Mouse (Mus musculus) liver, embryonic 11.5 days (tissue): ENCODE measurements around the gene Sept4. TPM values are rescaled to one million over a fixed set of nuclear protein-coding genes. Genes with fewer than 3 reads are reported as not detected.

Source experiments
- ATAC-seq: fragments of 200-750 bp; cut with Nextera tagmentation; replicated peaks from 2 replicates; pipeline ENCODE4 v1.8.0; 2017; ENCODE audit warnings: moderate number of reproducible peaks, mild to moderate bottlenecking, moderate TSS enrichment, moderate library complexity; ENCODE audit not compliant: low FRiP score
- DNase-seq: peaks from one replicate; pipeline ENCODE4 v3.0.0-alpha.2; 2017; ENCODE audit warnings: low spot score
- H3K27ac ChIP-seq: fragments of 300-500 bp; sonication (generic); 2 replicates; pipeline ENCODE4 v1.5.1; 2014; ENCODE audit warnings: mild to moderate bottlenecking, low read depth, low read length, control low read depth
- H3K27me3 ChIP-seq: fragments of 300-500 bp; sonication (generic); replicated peaks from 2 replicates; pipeline ENCODE4 v1.6.1; 2014; ENCODE audit warnings: low read length, mixed read lengths; ENCODE audit not compliant: control insufficient read depth, insufficient read depth
- H3K36me3 ChIP-seq: fragments of 300-500 bp; sonication (generic); 2 replicates; pipeline ENCODE4 v1.6.1; 2014; ENCODE audit warnings: mild to moderate bottlenecking, low read length, moderate library complexity, mixed read lengths; ENCODE audit not compliant: control insufficient read depth, insufficient read depth
- H3K4me1 ChIP-seq: fragments of 300-500 bp; sonication (generic); replicated peaks from 2 replicates; pipeline ENCODE4 v1.6.1; 2014; ENCODE audit warnings: low read length, mixed read lengths; ENCODE audit not compliant: control insufficient read depth, insufficient read depth
- H3K4me2 ChIP-seq: fragments of 300-500 bp; sonication (generic); 2 replicates; pipeline ENCODE4 v1.6.1; 2014; ENCODE audit warnings: mild to moderate bottlenecking, control low read depth, moderate library complexity
- H3K4me3 ChIP-seq: fragments of 300-500 bp; sonication (generic); 2 replicates; pipeline ENCODE4 v1.5.1; 2014; ENCODE audit warnings: low read depth, low read length, control low read depth
- H3K9ac ChIP-seq: fragments of 300-500 bp; sonication (generic); 2 replicates; pipeline ENCODE4 v1.6.1; 2014; ENCODE audit warnings: low read depth, low read length, control low read depth
- H3K9me3 ChIP-seq: fragments of 300-500 bp; sonication (generic); 2 replicates; pipeline ENCODE4 v1.6.1; 2016; ENCODE audit warnings: low read length, inconsistent platforms, mixed read lengths; ENCODE audit not compliant: control insufficient read depth
- WGBS: fragments of 180-500 bp; shearing (Covaris S2); extraction: QIAGEN DNeasy Blood & Tissue Kit; methylation state at CpG from one replicate; pipeline ENCODE4 v1.1.7; 2014; 5-methylcytosine and 5-hydroxymethylcytosine counted together
- polyA plus RNA-seq: library from polyadenylated mRNA; unstranded; fragments of >200 nt; fragmentation: Nextera tagmentation; extraction: Ambion mirVana; gene quantifications from 2 replicates; pipeline ENCODE4 v1.2.1, GENCODE M21; 2014

Gene Sept4
- polyA plus RNA-seq, 1 experiment from 2014 or later = 12.8 TPM

- Histone ChIP-seq H3K27me3 (no peaks in the 10 kb centered on the region), H3K4me1 (no peaks in the 10 kb centered on the region), H3K4me2 (no peak overlapping the region), H3K9ac (no peak overlapping the region), H3K9me3 (no peaks in the 10 kb centered on the region), H3K4me3 (no peak overlapping the region), H3K27ac (no peak overlapping the region), H3K36me3 (peaks cover 80% of the 10 kb centered on the region)
- ATAC-seq (no peak), DNase-seq (no peak)
- WGBS = 92% methylated on average over 9 of the region's 9 CpGs
Measured at GRCm38 (mm10) chr11:87602234-87602633, 33.5 kb downstream of the Sept4 start.

DNA sequence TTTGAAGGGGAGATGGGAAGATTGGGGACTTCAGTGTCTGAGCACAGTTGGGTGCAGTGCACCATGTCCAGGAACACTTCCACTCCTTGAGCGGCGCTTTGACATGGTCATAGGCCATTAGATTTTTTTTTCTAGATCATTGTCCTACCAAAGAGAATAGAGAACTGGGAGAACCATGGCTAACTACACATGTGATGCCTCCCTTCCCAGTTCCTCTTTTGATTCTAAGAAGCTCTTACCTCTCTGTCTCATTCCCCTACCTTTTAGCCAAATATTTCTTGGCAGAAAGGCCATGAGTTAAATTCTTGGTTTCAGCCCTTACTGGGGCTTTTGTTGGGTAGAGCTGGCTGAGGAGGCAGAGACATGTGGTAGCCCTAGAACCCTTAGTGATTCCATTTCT, 34.9 kb downstream of the Sept4 start:
- Histone ChIP-seq H3K27me3 (no peaks in the 10 kb centered on the region), H3K27ac (no peak overlapping the region), H3K36me3 (peaks cover 79% of the 10 kb centered on the region), H3K4me2 (no peak overlapping the region), H3K4me1 (no peaks in the 10 kb centered on the region), H3K9me3 (no peaks in the 10 kb centered on the region), H3K4me3 (no peak overlapping the region), H3K9ac (no peak overlapping the region)
- DNase-seq (no peak), ATAC-seq (no peak)
- WGBS = 93% methylated on average over 2 of the region's 2 CpGs

GRCm38 (mm10) chr11:87609264-87609663, 40.6 kb downstream of the Sept4 start:
- H3K36me3 ChIP-seq = peaks cover 62% of the 10 kb centered on the region
- H3K9ac ChIP-seq = no peak overlapping the region
- no peaks in the 10 kb centered on the region for H3K4me1 ChIP-seq

GRCm38 (mm10) chr11:87611547-87611946, 42.8 kb downstream of the Sept4 start:
- H3K27ac ChIP-seq = no peak overlapping the region
- DNase-seq (no peak), ATAC-seq (no peak)
- WGBS = 91% methylated on average over 9 of the region's 9 CpGs
- H3K4me2 ChIP-seq = no peak overlapping the region
- no peak overlapping the region for H3K4me3 ChIP-seq
- H3K36me3 ChIP-seq = peaks cover 64% of the 10 kb centered on the region
- H3K9me3 ChIP-seq = no peaks in the 10 kb centered on the region
- no peak overlapping the region for H3K9ac ChIP-seq
- no peaks in the 10 kb centered on the region for H3K27me3 ChIP-seq
- no peaks in the 10 kb centered on the region for H3K4me1 ChIP-seq

More at GRCm38 (mm10) chr11:87609264-87609663, 40.6 kb downstream of the Sept4 start:
- Histone ChIP-seq H3K27me3 (no peaks in the 10 kb centered on the region), H3K9me3 (no peaks in the 10 kb centered on the region), H3K4me2 (no peak overlapping the region), H3K4me3 (no peak overlapping the region), H3K27ac (no peak overlapping the region)
- DNase-seq (no peak), ATAC-seq (no peak)
- WGBS = 86% methylated on average over 7 of the region's 7 CpGs

DNA sequence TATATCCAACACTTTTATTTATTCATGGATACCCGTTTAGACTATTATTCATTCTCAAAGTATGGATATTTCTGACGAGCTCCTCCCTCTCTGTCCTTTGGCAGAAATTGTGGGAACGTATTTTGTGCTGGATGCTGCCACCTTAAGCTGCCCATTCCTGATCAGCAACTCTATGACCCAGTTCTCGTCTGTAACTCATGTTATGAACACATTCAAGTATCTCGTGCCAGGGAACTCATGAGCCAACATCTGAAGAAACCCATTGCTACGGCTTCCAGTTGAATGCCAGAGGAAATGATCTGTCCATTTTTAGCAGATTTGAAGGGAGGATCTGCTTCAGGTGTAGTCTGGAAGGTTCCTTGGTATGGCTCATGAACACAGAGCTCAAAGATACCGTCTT, 45.3 kb downstream of the Sept4 start:
- DNase-seq = no peak
- H3K4me1 ChIP-seq = no peaks in the 10 kb centered on the region
- no peak overlapping the region for H3K27ac ChIP-seq
- H3K27me3 ChIP-seq = no peaks in the 10 kb centered on the region
- 0 out of 2 replicates have a peak, but pooled peaks cover 2% of the 10 kb centered on the region for H3K9me3 ChIP-seq
- no peak overlapping the region for H3K4me3 ChIP-seq
- WGBS = 88% methylated on average over 7 of the region's 7 CpGs
- no peak overlapping the region for H3K9ac ChIP-seq
- ATAC-seq = no peak
- H3K36me3 ChIP-seq = peaks cover 65% of the 10 kb centered on the region
- H3K4me2 ChIP-seq = no peak overlapping the region

DNA sequence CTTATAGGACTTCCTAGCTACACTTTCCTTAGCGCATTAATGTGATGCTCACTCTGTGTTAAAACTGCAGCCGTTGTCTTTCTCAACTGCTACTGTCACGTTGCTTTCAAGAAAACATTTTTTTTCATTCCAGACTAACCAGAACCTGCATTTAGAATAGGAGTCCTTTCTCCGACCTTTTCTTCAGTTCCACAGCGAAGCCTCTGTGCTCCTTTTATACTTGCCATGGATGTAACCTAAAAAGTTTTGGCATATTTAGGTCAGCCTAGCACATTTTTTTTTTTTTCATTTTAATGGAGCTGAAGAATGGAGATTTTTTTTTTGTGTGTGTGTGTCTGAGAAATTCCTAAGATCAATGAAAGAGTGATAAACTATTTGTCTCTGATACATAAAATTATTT, 46.8 kb downstream of the Sept4 start:
- H3K4me3 ChIP-seq = no peak overlapping the region
- ATAC-seq = no peak
- no peaks in the 10 kb centered on the region for H3K4me1 ChIP-seq
- no peak overlapping the region for H3K9ac ChIP-seq
- H3K27ac ChIP-seq = no peak overlapping the region
- H3K9me3 ChIP-seq = 0 out of 2 replicates have a peak, but pooled peaks cover 2% of the 10 kb centered on the region
- no peak overlapping the region for H3K4me2 ChIP-seq
- no peak for DNase-seq
- WGBS = 89% methylated on average over 5 of the region's 5 CpGs
- no peaks in the 10 kb centered on the region for H3K27me3 ChIP-seq
- H3K36me3 ChIP-seq = peaks cover 61% of the 10 kb centered on the region

GRCm38 (mm10) chr11:87615952-87616351, 47.2 kb downstream of the Sept4 start:
- H3K27ac ChIP-seq = no peak overlapping the region
- ATAC-seq (no peak), DNase-seq (no peak)
- WGBS = 88% methylated on average over 2 of the region's 2 CpGs
- H3K27me3 ChIP-seq = no peaks in the 10 kb centered on the region
- 0 out of 2 replicates have a peak, but pooled peaks cover 2% of the 10 kb centered on the region for H3K9me3 ChIP-seq
- H3K4me2 ChIP-seq = no peak overlapping the region
- H3K4me3 ChIP-seq = no peak overlapping the region
- no peaks in the 10 kb centered on the region for H3K4me1 ChIP-seq
- peaks cover 59% of the 10 kb centered on the region for H3K36me3 ChIP-seq
- H3K9ac ChIP-seq = no peak overlapping the region

DNA sequence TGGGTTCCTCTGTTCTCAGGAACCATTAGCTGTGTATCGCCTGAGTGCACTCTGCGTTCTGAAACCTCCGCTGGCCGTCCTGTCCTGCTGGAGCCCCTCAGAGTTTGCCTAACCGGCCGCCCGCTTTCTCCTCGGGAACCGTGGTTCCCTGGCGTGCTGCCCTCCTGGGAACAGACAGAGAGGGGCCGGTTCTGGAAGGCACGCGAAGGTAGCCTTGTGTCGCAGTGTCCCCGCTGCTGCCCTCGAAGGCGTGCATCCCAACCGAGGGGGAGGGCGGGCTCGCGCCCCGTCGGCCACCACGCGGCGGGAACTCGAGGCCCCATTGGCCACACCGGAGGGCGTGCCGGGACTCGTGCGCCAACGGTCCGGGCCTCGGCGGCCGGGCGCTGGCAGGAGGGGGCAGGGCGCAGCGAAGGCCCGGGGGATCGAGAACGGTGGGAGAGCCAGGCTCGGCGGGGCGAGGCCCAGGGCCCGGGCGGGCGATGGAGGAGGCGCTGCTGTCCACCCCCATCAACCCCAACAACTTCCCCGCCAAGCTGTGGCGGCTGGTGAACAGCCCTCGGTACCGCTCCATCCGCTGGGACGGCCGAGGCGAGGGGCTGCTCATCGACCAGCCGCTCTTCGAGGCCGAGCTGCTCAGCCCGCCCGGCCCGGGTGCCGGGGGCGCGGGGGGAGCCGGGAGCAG, 48.2 kb downstream of the Sept4 start, which contains the start of gene Hsf5:
Gene Hsf5 (plus strand): TSS at position 375 of the 685 bp plus-strand sequence.
- Histone ChIP-seq H3K4me3 (no peak within 1 kb of the TSS), H3K27me3 (no peaks in the 10 kb centered on the region), H3K27ac (no peak within 1 kb of the TSS), H3K36me3 (peaks cover 49% of the 10 kb centered on the region), H3K4me2 (no peak within 1 kb of the TSS), H3K9me3 (0 out of 2 replicates have a peak, but pooled peaks cover 2% of the 10 kb centered on the region), H3K4me1 (no peaks in the 10 kb centered on the region), H3K9ac (no peak within 1 kb of the TSS)
- DNase-seq = peak; percentile 23
- 89% methylated on average over 67 of the region's 69 CpGs for WGBS
- no peak for ATAC-seq

DNA sequence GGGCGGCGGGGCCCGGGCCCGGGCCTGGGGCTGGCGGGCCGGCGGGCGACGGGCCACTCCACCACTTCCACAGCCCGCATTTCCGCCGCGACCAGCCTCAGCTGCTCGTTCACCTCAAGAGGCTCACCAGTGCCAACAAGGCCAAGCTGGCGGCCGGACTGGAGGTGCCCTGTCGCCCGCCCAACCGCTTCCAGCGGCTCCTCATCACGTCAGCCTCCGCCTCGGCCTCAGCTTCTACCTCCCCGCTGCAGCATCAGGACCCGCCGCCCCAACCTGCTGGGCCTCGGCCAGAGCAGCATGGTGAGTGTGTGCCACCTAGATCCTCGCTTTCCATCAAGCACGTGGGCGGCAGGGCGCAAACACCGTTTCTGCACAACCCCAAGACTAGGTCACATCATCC, 48.9 kb downstream of the Sept4 start:
- Histone ChIP-seq H3K9me3 (0 out of 2 replicates have a peak, but pooled peaks cover 2% of the 10 kb centered on the region), H3K4me2 (no peak overlapping the region), H3K4me3 (no peak overlapping the region), H3K36me3 (peaks cover 44% of the 10 kb centered on the region), H3K4me1 (no peaks in the 10 kb centered on the region), H3K27ac (no peak overlapping the region), H3K27me3 (no peaks in the 10 kb centered on the region), H3K9ac (no peak overlapping the region)
- no peak for ATAC-seq
- WGBS = 93% methylated on average over 31 of the region's 32 CpGs
- DNase-seq = peak; percentile 31
